In the genomic region with DNA sequence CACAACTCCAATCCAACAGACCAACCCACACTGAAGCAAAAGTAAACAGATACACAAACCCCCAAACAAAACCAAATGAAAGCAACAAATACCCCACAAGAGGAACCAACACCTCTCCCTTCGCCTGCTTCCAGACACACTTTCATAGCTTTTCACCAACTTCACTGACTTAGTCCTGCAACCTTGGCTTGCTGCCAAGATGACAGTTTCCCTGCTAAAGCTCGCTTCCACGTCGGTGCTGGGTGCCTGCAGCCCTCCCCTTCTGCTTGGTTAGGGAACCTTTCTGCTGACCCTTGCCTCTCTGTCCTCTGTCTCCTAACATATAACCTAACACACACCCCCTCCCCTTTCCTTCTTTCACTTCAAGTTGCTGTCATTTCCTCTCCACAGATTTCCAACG, we compare ENCODE assay signal across 8 mouse cellular contexts. TPM values are rescaled to one million over a fixed set of nuclear protein-coding genes. Genes with fewer than 3 reads are reported as not detected.
DNase-seq lines count a peak whose midpoint lies in the region; ATAC-seq lines count a peak whose summit lies in the region.

No protein-coding gene starts in this region.

- WGBS in forebrain, embryonic 15.5 days, result 22% methylated on average over 5 of the region's 5 CpGs
- whole genome bisulfite sequencing in lung, embryonic 16.5 days, result 7% methylated on average over 5 of the region's 5 CpGs
- WGBS in stomach, embryonic 14.5 days, result 15% methylated on average over 5 of the region's 5 CpGs

- DNase-seq in thymus, postnatal 14 days, result peak; percentile 25
- DNase-seq in thymus, adult 18-20 months, result no peak
- DNase-seq in adrenal gland, postnatal 36 days, result peak; percentile 82 to 84
- DNase-seq in kidney, adult 18-20 months, result peak; percentile 24
- no peak for DNase-seq in layer of hippocampus, adult 8-10 months (ENCODE audit: low spot score in 2 of 2)

- peak overlapping the region; percentile 95 for H3K4me3 ChIP-seq in forebrain, embryonic 15.5 days
- H3K4me3 ChIP-seq in lung, embryonic 16.5 days (ENCODE audit: low read length), result peak overlapping the region; percentile 98
- H3K4me3 ChIP-seq in stomach, embryonic 14.5 days (ENCODE audit: low read depth, low read length), result peak overlapping the region; percentile 96

- no peaks in the 10 kb centered on the region for H3K9me3 ChIP-seq in forebrain, embryonic 15.5 days
- H3K9me3 ChIP-seq in lung, embryonic 16.5 days (ENCODE audit: control insufficient read depth, low read length), result no peaks in the 10 kb centered on the region
- H3K9me3 ChIP-seq in stomach, embryonic 14.5 days (ENCODE audit: control insufficient read depth, low read depth, low read length), result no peaks in the 10 kb centered on the region

- no peaks in the 10 kb centered on the region; the same call in 1 of the 2 replicates for H3K27me3 ChIP-seq in forebrain, embryonic 15.5 days
- H3K27me3 ChIP-seq in lung, embryonic 16.5 days (ENCODE audit: control insufficient read depth, insufficient read depth, low read depth, low read length), result no peaks in the 10 kb centered on the region
- H3K27me3 ChIP-seq in stomach, embryonic 14.5 days (ENCODE audit: control insufficient read depth, insufficient read depth, low read length), result no peaks in the 10 kb centered on the region

- H3K4me1 ChIP-seq in forebrain, embryonic 15.5 days, result peaks cover 22% of the 10 kb centered on the region
- H3K4me1 ChIP-seq in lung, embryonic 16.5 days (replicated peaks; ENCODE audit: control insufficient read depth, insufficient read depth, low read length), result peaks cover 15% of the 10 kb centered on the region
- peaks cover 7% of the 10 kb centered on the region; the same call in 1 of the 2 replicates for H3K4me1 ChIP-seq in stomach, embryonic 14.5 days (ENCODE audit: control insufficient read depth, insufficient read depth, low read length)

- H3K36me3 ChIP-seq in forebrain, embryonic 15.5 days, result no peaks in the 10 kb centered on the region
- no peaks in the 10 kb centered on the region; the same call in 1 of the 2 replicates for H3K36me3 ChIP-seq in lung, embryonic 16.5 days (ENCODE audit: control insufficient read depth, insufficient read depth, low read length)
- H3K36me3 ChIP-seq in stomach, embryonic 14.5 days (ENCODE audit: control insufficient read depth, insufficient read depth, low read length), result no peaks in the 10 kb centered on the region

- no peak for ATAC-seq in forebrain, embryonic 15.5 days (replicated peaks)
- ATAC-seq in lung, embryonic 16.5 days (ENCODE audit: low read depth), result no peak
- ATAC-seq in stomach, embryonic 14.5 days (ENCODE audit: insufficient number of reproducible peaks, insufficient read depth, low FRiP score, low read depth), result no peak

- no peak overlapping the region for H3K9ac ChIP-seq in forebrain, embryonic 15.5 days (replicated peaks)
- no peak overlapping the region for H3K9ac ChIP-seq in lung, embryonic 16.5 days (ENCODE audit: low read length)
- H3K9ac ChIP-seq in stomach, embryonic 14.5 days (replicated peaks; ENCODE audit: low read depth, low read length), result no peak overlapping the region

- H3K27ac ChIP-seq in forebrain, embryonic 15.5 days (replicated peaks), result no peak overlapping the region
- no peak overlapping the region for H3K27ac ChIP-seq in lung, embryonic 16.5 days (ENCODE audit: low read length)
- H3K27ac ChIP-seq in stomach, embryonic 14.5 days (ENCODE audit: low read length), result no peak overlapping the region

- H3K4me2 ChIP-seq in forebrain, embryonic 15.5 days (replicated peaks), result peak overlapping the region; percentile 82
- H3K4me2 ChIP-seq in lung, embryonic 16.5 days (ENCODE audit: low read depth, low read length), result peak overlapping the region; percentile 85
- H3K4me2 ChIP-seq in stomach, embryonic 14.5 days (replicated peaks; ENCODE audit: low read depth, low read length), result peak overlapping the region; percentile 78

RNA-seq across cellular contexts. Expression of gene Bod1l, which starts 1.4 kb away (rescaled TPM):
- 10 to 100 TPM; 33.7 to 39.2 TPM for total RNA-seq in adrenal gland, postnatal 36 days (2021)
- 27.6 and 31.2 TPM in 2 replicates for polyA plus RNA-seq in forebrain, embryonic 15.5 days (2015; fragmentation: Nextera tagmentation; extraction: Ambion mirVana)
- polyA plus RNA-seq in lung, embryonic 16.5 days (2015; fragmentation: Nextera tagmentation; extraction: Ambion mirVana), result 20.0 and 20.9 TPM in 2 replicates
- polyA plus RNA-seq in stomach, embryonic 14.5 days (2014; fragmentation: Nextera tagmentation; extraction: Ambion mirVana), result 26.9 and 28.5 TPM in 2 replicates
- 10 to 100 TPM; 36.6 to 39.2 (median 38.4) TPM for total RNA-seq in layer of hippocampus, adult 8-10 months (2022)

Comparison
In these comparisons a context has a peak if more than half of its experiments do, and no peak if none do; other contexts are left out.
1. DNase-seq: peak in thymus, postnatal 14 days (single experiment), adrenal gland, postnatal 36 days (2 of 2) and kidney, adult 18-20 months (single experiment); none in thymus, adult 18-20 months (0 of 2) and layer of hippocampus, adult 8-10 months (0 of 2).
2. Peak in every context shown above with its lines, with median percentiles within 50 percentile points of each other: H3K4me2 ChIP-seq and H3K4me3 ChIP-seq.